Mouse (Mus musculus) cerebellum, adult 2 months (tissue): ENCODE results near the gene Arcn1. TPM values are rescaled to one million over a fixed set of nuclear protein-coding genes. Genes with fewer than 3 reads are reported as not detected.
"Not testable (repeated sequence)": the region's sequence is repeated elsewhere in the genome, so short reads cannot be mapped to it uniquely, and the experiment has no call there.

Source experiments
- DNase-seq, 2 experiments: peaks; one replicate each; pipeline ENCODE4 v3.0.0; 2021
- H3K27ac ChIP-seq: fragments of 200-500 bp; 2 replicates; pipeline ENCODE4 v1.5.1; 2012; ENCODE audit warnings: low read length, control low read depth, inconsistent platforms; ENCODE audit not compliant: insufficient read depth
- H3K27me3 ChIP-seq: fragments of 200-500 bp; 2 replicates; pipeline ENCODE4 v1.6.1; 2012; ENCODE audit warnings: inconsistent platforms, mild to moderate bottlenecking, low read length, moderate library complexity; ENCODE audit not compliant: control insufficient read depth, insufficient read depth
- H3K4me1 ChIP-seq: fragments of 200-500 bp; 2 replicates; pipeline ENCODE4 v1.6.1; 2011; ENCODE audit warnings: low read length; ENCODE audit not compliant: control insufficient read depth, insufficient read depth
- H3K4me3 ChIP-seq: fragments of 200-500 bp; replicated peaks from 2 replicates; pipeline ENCODE3; 2011; ENCODE audit warnings: mild to moderate bottlenecking, low read depth, low read length, control low read depth; ENCODE audit not compliant: insufficient read depth
- CTCF ChIP-seq: fragments of 200-500 bp; IDR thresholded peaks from 2 replicates; pipeline ENCODE4 v1.5.1; 2011; ENCODE audit warnings: low read depth, mild to moderate bottlenecking, control low read depth, low read length, moderate library complexity, borderline replicate concordance; ENCODE audit not compliant: insufficient read depth
- POLR2A ChIP-seq: fragments of 200-500 bp; IDR thresholded peaks from 2 replicates; pipeline ENCODE4 v1.6.1; 2011; ENCODE audit warnings: low read length, control low read depth, borderline replicate concordance; ENCODE audit not compliant: insufficient read depth
- WGBS: fragments of 180-500 bp; shearing (Covaris S2); methylation state at CpG from one replicate; pipeline ENCODE4 v1.1.7; 2018; 5-methylcytosine and 5-hydroxymethylcytosine counted together
- polyA plus RNA-seq: library from polyadenylated mRNA; depleted of rRNA; stranded (reverse); fragments of >200 nt; gene quantifications from 2 replicates; pipeline ENCODE4 v1.2.3, GENCODE M21; 2012

Gene Arcn1
- polyA plus RNA-seq, 1 experiment, result 61.6 TPM

DNA sequence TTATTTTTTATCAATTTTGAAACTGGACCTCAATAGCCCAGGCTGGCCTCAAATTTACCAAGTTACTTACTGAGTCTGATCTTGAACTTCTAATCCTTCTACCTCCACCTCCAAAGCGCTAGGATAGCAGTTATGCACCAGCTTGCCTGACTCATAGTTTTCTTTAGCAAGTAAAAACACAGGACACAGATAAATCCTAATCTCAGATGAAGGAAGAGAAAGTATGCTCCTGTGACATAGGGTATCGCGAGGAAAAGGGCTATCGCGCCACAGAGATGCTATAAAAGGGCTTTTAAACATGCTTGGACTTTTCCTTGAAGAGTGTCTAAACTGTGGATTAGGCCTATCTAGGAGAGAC lies 4.7 kb upstream of the Arcn1 start:
- Histone ChIP-seq H3K4me1 (no peaks in the 10 kb centered on the region), H3K4me3 (no peak overlapping the region), H3K27me3 (no peaks in the 10 kb centered on the region), H3K27ac (no peak overlapping the region)
- 29% methylated on average over 5 of the region's 5 CpGs for WGBS
- TF ChIP-seq POLR2A (no peak), CTCF (no peak)
- no peak for DNase-seq

DNA sequence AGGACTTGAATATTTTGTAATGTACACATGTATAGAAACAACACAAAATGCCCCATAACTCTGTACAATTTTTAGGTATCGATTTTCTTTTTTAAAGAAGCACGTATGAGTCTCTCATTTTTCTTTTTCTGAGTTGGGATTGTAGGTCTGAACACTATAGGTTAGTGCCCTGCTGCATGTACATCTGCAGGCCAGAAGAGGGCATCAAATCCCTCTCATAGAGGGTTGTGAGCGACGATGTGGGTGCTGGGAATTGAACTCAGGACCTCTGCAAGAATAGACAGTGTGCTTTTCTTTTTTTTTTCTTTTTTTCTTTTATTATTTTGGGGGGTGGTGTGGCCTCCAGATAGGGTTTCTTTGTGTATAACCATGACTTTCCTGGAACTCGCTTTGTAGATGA lies 3.7 kb upstream of the Arcn1 start:
- DNase-seq, result no peak
- TF ChIP-seq POLR2A, result no peak
- TF ChIP-seq CTCF, result no peak
- 91% methylated on average over 5 of the region's 5 CpGs for WGBS
- H3K4me3 ChIP-seq, result no peak overlapping the region
- no peaks in the 10 kb centered on the region for H3K4me1 ChIP-seq
- H3K27me3 ChIP-seq, result no peaks in the 10 kb centered on the region
- no peak overlapping the region for H3K27ac ChIP-seq

GRCm38 (mm10) chr9:44768029-44768394 lies 367 bp upstream of the Arcn1 start:
- H3K4me1 ChIP-seq, H3K27ac ChIP-seq, DNase-seq, H3K27me3 ChIP-seq: not testable (repeated sequence)
- H3K4me3 ChIP-seq, result peak overlapping the region; percentile 48
- WGBS, result 28% methylated on average over 9 of the region's 9 CpGs

GRCm38 (mm10) chr9:44760873-44761272 lies 6.8 kb downstream of the Arcn1 start:
- Histone ChIP-seq H3K4me3 (no peak overlapping the region), H3K27ac (no peak overlapping the region), H3K4me1 (peaks cover 2% of the 10 kb centered on the region; the same call in 1 of the 2 replicates), H3K27me3 (no peaks in the 10 kb centered on the region)
- DNase-seq, result no peak
- TF ChIP-seq POLR2A, result no peak
- no peak for TF ChIP-seq CTCF
- WGBS, result 75% methylated on average over 2 of the region's 2 CpGs

DNA sequence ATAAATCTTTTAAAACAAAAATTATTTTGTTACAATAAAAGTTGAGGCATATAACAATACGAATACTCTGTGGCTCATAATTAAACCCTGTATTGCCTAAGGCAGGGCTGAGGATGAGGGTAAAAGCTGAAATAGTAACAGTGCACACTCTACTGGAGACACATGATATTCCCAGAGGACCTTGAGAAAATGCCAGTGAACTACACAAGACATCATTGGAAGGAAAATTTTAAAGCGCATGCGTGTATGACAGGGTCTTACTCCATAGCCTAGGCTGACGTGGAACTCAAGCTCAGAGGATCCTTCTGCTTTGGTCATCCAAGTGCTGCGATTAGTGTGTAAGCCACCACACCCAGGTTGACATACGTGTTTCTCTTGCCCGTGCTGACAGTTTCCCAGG lies 19.2 kb downstream of the Arcn1 start:
- Histone ChIP-seq H3K4me1 (no peaks in the 10 kb centered on the region), H3K27me3 (no peaks in the 10 kb centered on the region), H3K27ac (no peak overlapping the region), H3K4me3 (no peak overlapping the region)
- WGBS, result 86% methylated on average over 7 of the region's 7 CpGs
- TF ChIP-seq CTCF (no peak), POLR2A (no peak)
- DNase-seq, result no peak

GRCm38 (mm10) chr9:44747341-44747740 lies 20.3 kb downstream of the Arcn1 start:
- Histone ChIP-seq H3K4me1 (no peaks in the 10 kb centered on the region), H3K27me3 (no peaks in the 10 kb centered on the region), H3K4me3 (no peak overlapping the region), H3K27ac (no peak overlapping the region)
- WGBS, result 96% methylated on average over 3 of the region's 3 CpGs
- TF ChIP-seq POLR2A (no peak), CTCF (no peak)
- DNase-seq, result no peak

DNA sequence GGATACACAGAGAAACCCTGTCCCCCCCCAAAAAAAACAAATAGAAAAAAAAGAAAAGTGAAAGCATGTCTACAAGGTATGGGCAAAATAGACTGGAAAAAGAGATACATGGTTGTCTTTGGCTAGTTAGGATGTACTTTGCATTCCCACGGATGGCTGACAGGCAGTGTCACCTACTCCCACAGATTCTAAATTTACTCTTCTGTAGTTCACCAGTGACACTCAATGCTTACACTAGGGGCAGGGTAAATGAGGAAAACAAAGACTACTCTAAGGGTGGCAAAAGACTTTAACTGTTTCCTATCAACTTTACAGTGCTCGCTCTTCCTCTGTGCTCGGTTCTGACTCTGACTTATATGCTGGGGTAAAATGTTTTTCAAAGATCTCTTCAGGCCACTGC lies 21.0 kb downstream of the Arcn1 start:
- no peak for TF ChIP-seq POLR2A
- TF ChIP-seq CTCF, result no peak
- WGBS, result 89% methylated on average over 3 of the region's 3 CpGs
- H3K27me3 ChIP-seq, result no peaks in the 10 kb centered on the region
- DNase-seq, result no peak
- H3K4me3 ChIP-seq, result no peak overlapping the region
- no peak overlapping the region for H3K27ac ChIP-seq
- H3K4me1 ChIP-seq, result no peaks in the 10 kb centered on the region

DNA sequence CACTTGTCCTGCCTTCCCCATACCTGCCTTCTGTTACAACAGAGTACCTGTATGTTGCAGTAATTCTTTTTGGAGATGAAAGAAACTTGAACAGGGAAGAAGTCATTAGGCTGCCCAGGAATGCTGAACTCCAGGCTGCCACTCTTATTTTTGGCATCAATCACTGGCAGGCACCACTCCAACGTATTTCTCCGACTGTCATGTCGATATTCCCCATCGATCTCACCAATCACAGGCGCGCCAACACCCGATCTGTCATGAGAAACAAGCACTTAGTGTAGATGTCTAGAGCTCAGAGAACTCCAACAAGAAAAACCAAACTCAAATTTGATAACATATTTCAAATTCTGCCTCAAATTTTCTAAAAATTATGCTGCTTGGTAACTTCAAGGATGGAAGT lies 22.3 kb downstream of the Arcn1 start:
- WGBS, result 71% methylated on average over 7 of the region's 7 CpGs
- Histone ChIP-seq H3K27ac (no peak overlapping the region), H3K27me3 (no peaks in the 10 kb centered on the region), H3K4me1 (no peaks in the 10 kb centered on the region), H3K4me3 (no peak overlapping the region)
- TF ChIP-seq POLR2A (no peak), CTCF (no peak)
- DNase-seq, result no peak

GRCm38 (mm10) chr9:44740663-44741192 lies 26.9 kb downstream of the Arcn1 start:
- WGBS, result 88% methylated on average over 1 of the region's 1 CpGs
- no peaks in the 10 kb centered on the region for H3K4me1 ChIP-seq
- no peak for DNase-seq
- H3K27me3 ChIP-seq, result no peaks in the 10 kb centered on the region
- H3K27ac ChIP-seq, result no peak overlapping the region
- no peak overlapping the region for H3K4me3 ChIP-seq
- TF ChIP-seq CTCF (no peak), POLR2A (no peak)
